Mouse (Mus musculus): ENCODE results near the gene Ubr7.

The Ubr7 gene

GRCm38 (mm10) chr12:102743589-102744574 is 13.9 kb upstream of the Ubr7 start, which contains the start of the genes Moap1 and Tmem251:
Gene Moap1 (minus strand): TSS chr12:102743661.
Gene Tmem251 (plus strand): TSS chr12:102743762.
- DNase-seq: peak; percentile 95

GRCm38 (mm10) chr12:102744839-102745238 is 12.9 kb upstream of the Ubr7 start:
- DNase-seq: no peak

GRCm38 (mm10) chr12:102748256-102748655 is 9.5 kb upstream of the Ubr7 start:
- DNase-seq: no peak

- peak; percentile 50 for DNase-seq
These were observed 1.5 kb upstream of the Ubr7 start for GRCm38 (mm10) chr12:102756304-102756703.

GRCm38 (mm10) chr12:102757055-102757688 is 595 bp upstream of the Ubr7 start:
- peak; percentile 92 for DNase-seq

GRCm38 (mm10) chr12:102758403-102758756 is 613 bp downstream of the Ubr7 start, which contains the start of gene Gm20604:
Gene Gm20604 (minus strand): TSS chr12:102758672.
- DNase-seq: no peak

GRCm38 (mm10) chr12:102758936-102759335 is 1.2 kb downstream of the Ubr7 start:
- peak; percentile 25 for DNase-seq

- no peak for DNase-seq
These were observed 3.9 kb downstream of the Ubr7 start for GRCm38 (mm10) chr12:102761668-102762067.

- DNase-seq: no peak
These were observed 5.9 kb downstream of the Ubr7 start for GRCm38 (mm10) chr12:102763696-102764095.

- DNase-seq: peak; percentile 23
These were observed 11.2 kb downstream of the Ubr7 start for GRCm38 (mm10) chr12:102769000-102769399.

GRCm38 (mm10) chr12:102771601-102772000 is 13.8 kb downstream of the Ubr7 start:
- DNase-seq: no peak

GRCm38 (mm10) chr12:102772676-102773075 is 14.9 kb downstream of the Ubr7 start:
- DNase-seq: no peak

- DNase-seq: no peak
These were observed 18.3 kb downstream of the Ubr7 start for GRCm38 (mm10) chr12:102776035-102776434.

GRCm38 (mm10) chr12:102778151-102778550 is 20.4 kb downstream of the Ubr7 start:
- no peak for DNase-seq

GRCm38 (mm10) chr12:102779452-102779851 is 21.7 kb downstream of the Ubr7 start:
- DNase-seq: peak; percentile 41

GRCm38 (mm10) chr12:102782841-102783240 is 25.1 kb downstream of the Ubr7 start:
- no peak for DNase-seq

GRCm38 (mm10) chr12:102784899-102785592 is 27.3 kb downstream of the Ubr7 start:
- no peak for DNase-seq

- no peak for DNase-seq
These were observed 27.8 kb downstream of the Ubr7 start for GRCm38 (mm10) chr12:102785593-102785985.

GRCm38 (mm10) chr12:102787927-102788326 is 30.2 kb downstream of the Ubr7 start:
- DNase-seq: no peak

GRCm38 (mm10) chr12:102799528-102799927 is 41.8 kb downstream of the Ubr7 start:
- DNase-seq: no peak

- DNase-seq: no peak
These were observed 57.1 kb downstream of the Ubr7 start for GRCm38 (mm10) chr12:102814858-102815257.

GRCm38 (mm10) chr12:102826399-102826798 is 68.6 kb downstream of the Ubr7 start:
- no peak for DNase-seq

GRCm38 (mm10) chr12:102827119-102827518 is 69.4 kb downstream of the Ubr7 start:
- no peak for DNase-seq

Measured in kidney, postnatal 10 days (tissue).